Mouse (Mus musculus) urinary bladder, postnatal 14 days (tissue): Measurements from ENCODE around the gene Prcp.

ENCODE experiments used
- DNase-seq: peaks from one replicate; pipeline ENCODE4 v3.0.0; 2021; ENCODE audit warnings: low spot score

Gene Prcp

DNA sequence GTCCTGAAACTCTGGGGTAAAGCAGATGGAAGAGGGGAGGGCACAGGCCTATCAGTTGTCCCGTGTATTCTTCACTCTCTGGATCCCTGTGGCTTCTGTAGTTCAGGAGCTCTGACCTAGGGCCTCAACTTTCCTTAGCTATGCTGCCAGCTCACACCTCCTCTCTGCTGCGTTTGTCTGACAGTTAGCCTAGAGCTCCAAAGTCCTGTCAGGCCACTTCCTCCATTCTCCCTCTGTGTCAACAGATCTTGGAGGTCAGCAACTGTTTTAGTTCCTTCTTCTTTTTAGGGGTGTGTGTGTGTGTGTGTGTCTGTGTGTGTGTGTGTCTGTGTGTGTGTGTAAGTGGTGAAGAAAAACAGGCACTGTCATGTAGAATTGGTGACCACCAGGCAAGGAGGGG, 106.5 kb downstream of the Prcp start:
- DNase-seq = no peak

DNA sequence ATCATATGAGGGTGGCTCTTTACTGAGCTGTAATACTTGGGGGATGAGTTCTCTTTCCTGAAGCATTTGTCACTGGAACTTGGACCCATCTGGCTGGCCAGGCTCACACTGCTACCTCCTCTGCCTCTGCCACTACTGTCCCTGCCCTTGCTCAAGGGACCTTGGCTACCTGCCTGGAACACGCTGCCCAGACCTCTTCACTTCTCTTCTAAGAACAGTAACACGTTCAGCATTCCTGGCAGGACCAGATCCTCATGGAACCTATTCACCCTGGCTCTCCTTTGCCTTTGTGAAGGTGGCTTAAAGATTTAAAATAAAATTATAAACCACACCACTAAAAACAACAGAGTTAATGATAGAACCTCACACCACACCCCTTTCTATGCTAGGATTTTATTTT, 107.6 kb downstream of the Prcp start:
- DNase-seq = no peak
